Mouse (Mus musculus): Measurements from ENCODE around the gene Ankrd26. TPM values are rescaled to one million over a fixed set of nuclear protein-coding genes. Genes with fewer than 3 reads are reported as not detected.
"Not testable (repeated sequence)": the region's sequence is repeated elsewhere in the genome, so short reads cannot be mapped to it uniquely, and the experiment has no call there.

Ankrd26 gene
- polyA plus RNA-seq, 1 experiment: 1.2 TPM

- TF ChIP-seq CTCF (IDR thresholded peaks at IDR 0.05; ENCODE audit: extremely low read depth, insufficient read depth, insufficient read length, insufficient replicate concordance) (no peak), POLR2A (IDR thresholded peaks at IDR 0.05; ENCODE audit: low read depth, low read length) (no peak)
- Histone ChIP-seq H3K4me3 (ENCODE audit: extremely low read depth, insufficient read depth, insufficient read length) (no peak overlapping the region), H3K4me1 (ENCODE audit: control insufficient read depth, insufficient read depth, insufficient read length) (no peaks in the 10 kb centered on the region), H3K36me3 (ENCODE audit: control insufficient read depth, insufficient read depth, low read length) (peaks cover 5% of the 10 kb centered on the region), H3K27me3 (ENCODE audit: control insufficient read depth, insufficient read depth, low read length) (no peaks in the 10 kb centered on the region), H3K27ac (ENCODE audit: insufficient read depth, low read length) (no peak overlapping the region)
- 94% methylated on average over 4 of the region's 4 CpGs for WGBS
- no peak for DNase-seq (ENCODE audit: low read depth in 1 of 2, low spot score in 2 of 2)
Observed at GRCm38 (mm10) chr6:118538627-118539026, 23.4 kb downstream of the Ankrd26 start.

- H3K4me3 ChIP-seq (ENCODE audit: extremely low read depth, insufficient read depth, insufficient read length); H3K4me1 ChIP-seq (ENCODE audit: control insufficient read depth, insufficient read depth, insufficient read length); H3K27ac ChIP-seq (ENCODE audit: insufficient read depth, low read length); H3K27me3 ChIP-seq (ENCODE audit: control insufficient read depth, insufficient read depth, low read length); H3K36me3 ChIP-seq (ENCODE audit: control insufficient read depth, insufficient read depth, low read length); DNase-seq (ENCODE audit: low read depth in 1 of 2, low spot score in 2 of 2): not testable (repeated sequence)
Observed at GRCm38 (mm10) chr6:118537201-118537600, 24.8 kb downstream of the Ankrd26 start.

- no peak for TF ChIP-seq POLR2A (IDR thresholded peaks at IDR 0.05; ENCODE audit: low read depth, low read length)
- TF ChIP-seq CTCF (IDR thresholded peaks at IDR 0.05; ENCODE audit: extremely low read depth, insufficient read depth, insufficient read length, insufficient replicate concordance): no peak
- 94% methylated on average over 10 of the region's 10 CpGs for WGBS
- H3K27ac ChIP-seq (ENCODE audit: insufficient read depth, low read length): no peak overlapping the region
- H3K4me3 ChIP-seq (ENCODE audit: extremely low read depth, insufficient read depth, insufficient read length): no peak overlapping the region
- peaks cover 3% of the 10 kb centered on the region for H3K36me3 ChIP-seq (ENCODE audit: control insufficient read depth, insufficient read depth, low read length)
- no peaks in the 10 kb centered on the region for H3K27me3 ChIP-seq (ENCODE audit: control insufficient read depth, insufficient read depth, low read length)
- DNase-seq (ENCODE audit: low read depth in 1 of 2, low spot score in 2 of 2): no peak
- no peaks in the 10 kb centered on the region for H3K4me1 ChIP-seq (ENCODE audit: control insufficient read depth, insufficient read depth, insufficient read length)
Observed at GRCm38 (mm10) chr6:118535321-118535720, 26.7 kb downstream of the Ankrd26 start.

- 95% methylated on average over 9 of the region's 9 CpGs for WGBS
Observed at GRCm38 (mm10) chr6:118533381-118533780, 28.6 kb downstream of the Ankrd26 start.

GRCm38 (mm10) chr6:118520668-118521067, 41.4 kb downstream of the Ankrd26 start:
- no peaks in the 10 kb centered on the region for H3K4me1 ChIP-seq (ENCODE audit: control insufficient read depth, insufficient read depth, insufficient read length)
- H3K4me3 ChIP-seq (ENCODE audit: extremely low read depth, insufficient read depth, insufficient read length): no peak overlapping the region
- TF ChIP-seq CTCF (IDR thresholded peaks at IDR 0.05; ENCODE audit: extremely low read depth, insufficient read depth, insufficient read length, insufficient replicate concordance) (no peak), POLR2A (IDR thresholded peaks at IDR 0.05; ENCODE audit: low read depth, low read length) (no peak)
- H3K27ac ChIP-seq (ENCODE audit: insufficient read depth, low read length): no peak overlapping the region
- no peaks in the 10 kb centered on the region for H3K27me3 ChIP-seq (ENCODE audit: control insufficient read depth, insufficient read depth, low read length)
- H3K36me3 ChIP-seq (ENCODE audit: control insufficient read depth, insufficient read depth, low read length): peaks cover 20% of the 10 kb centered on the region
- WGBS: 95% methylated on average over 7 of the region's 7 CpGs
- no peak for DNase-seq (ENCODE audit: low read depth in 1 of 2, low spot score in 2 of 2)

More at GRCm38 (mm10) chr6:118533381-118533780, 28.6 kb downstream of the Ankrd26 start:
- DNase-seq (ENCODE audit: low read depth in 1 of 2, low spot score in 2 of 2): no peak
- Histone ChIP-seq H3K4me1 (ENCODE audit: control insufficient read depth, insufficient read depth, insufficient read length) (no peaks in the 10 kb centered on the region), H3K27ac (ENCODE audit: insufficient read depth, low read length) (no peak overlapping the region), H3K4me3 (ENCODE audit: extremely low read depth, insufficient read depth, insufficient read length) (no peak overlapping the region), H3K36me3 (ENCODE audit: control insufficient read depth, insufficient read depth, low read length) (peaks cover 3% of the 10 kb centered on the region), H3K27me3 (ENCODE audit: control insufficient read depth, insufficient read depth, low read length) (no peaks in the 10 kb centered on the region)
- TF ChIP-seq POLR2A (IDR thresholded peaks at IDR 0.05; ENCODE audit: low read depth, low read length) (no peak), CTCF (IDR thresholded peaks at IDR 0.05; ENCODE audit: extremely low read depth, insufficient read depth, insufficient read length, insufficient replicate concordance) (no peak)

GRCm38 (mm10) chr6:118513335-118514012, 48.6 kb downstream of the Ankrd26 start:
- no peak for TF ChIP-seq CTCF (IDR thresholded peaks at IDR 0.05; ENCODE audit: extremely low read depth, insufficient read depth, insufficient read length, insufficient replicate concordance)
- Histone ChIP-seq H3K36me3 (ENCODE audit: control insufficient read depth, insufficient read depth, low read length) (peaks cover 8% of the 10 kb centered on the region), H3K4me3 (ENCODE audit: extremely low read depth, insufficient read depth, insufficient read length) (no peak overlapping the region), H3K27me3 (ENCODE audit: control insufficient read depth, insufficient read depth, low read length) (no peaks in the 10 kb centered on the region), H3K27ac (ENCODE audit: insufficient read depth, low read length) (no peak overlapping the region), H3K4me1 (ENCODE audit: control insufficient read depth, insufficient read depth, insufficient read length) (no peaks in the 10 kb centered on the region)
- DNase-seq (ENCODE audit: low read depth in 1 of 2, low spot score in 2 of 2): no peak
- 86% methylated on average over 12 of the region's 12 CpGs for WGBS

GRCm38 (mm10) chr6:118499010-118499409, 63.0 kb downstream of the Ankrd26 start:
- TF ChIP-seq POLR2A (IDR thresholded peaks at IDR 0.05; ENCODE audit: low read depth, low read length) (no peak), CTCF (IDR thresholded peaks at IDR 0.05; ENCODE audit: extremely low read depth, insufficient read depth, insufficient read length, insufficient replicate concordance) (no peak)
- 63% methylated on average over 7 of the region's 7 CpGs for WGBS
- DNase-seq (ENCODE audit: low read depth in 1 of 2, low spot score in 2 of 2): no peak

More at GRCm38 (mm10) chr6:118499010-118499409, 63.0 kb downstream of the Ankrd26 start:
- Histone ChIP-seq H3K4me1 (ENCODE audit: control insufficient read depth, insufficient read depth, insufficient read length) (no peaks in the 10 kb centered on the region), H3K4me3 (ENCODE audit: extremely low read depth, insufficient read depth, insufficient read length) (no peak overlapping the region), H3K27me3 (ENCODE audit: control insufficient read depth, insufficient read depth, low read length) (no peaks in the 10 kb centered on the region), H3K27ac (ENCODE audit: insufficient read depth, low read length) (no peak overlapping the region), H3K36me3 (ENCODE audit: control insufficient read depth, insufficient read depth, low read length) (no peaks in the 10 kb centered on the region)
